Mouse (Mus musculus) layer of hippocampus, postnatal 25 days (tissue): ENCODE measurements around the gene Gnai2. TPM values are rescaled to one million over a fixed set of nuclear protein-coding genes. Genes with fewer than 3 reads are reported as not detected.
A peak's percentile ranks its signal among the peaks of the same experiment; 100 is the strongest.

Source experiments
- DNase-seq, 2 experiments: peaks; one replicate each; pipeline ENCODE4 v3.0.0; 2022; ENCODE audit warnings: mixed read lengths in 2 of 2, low spot score in 1 of 2; ENCODE audit errors: extremely low spot score in 1 of 2
- total RNA-seq, 2 experiments: library from RNA; stranded (reverse); gene quantifications; 2 replicates each; pipeline ENCODE4 v1.2.3; 2021

Gnai2 gene
- total RNA-seq, 2 experiments from 2014 or later = 208 to 223 TPM

DNA sequence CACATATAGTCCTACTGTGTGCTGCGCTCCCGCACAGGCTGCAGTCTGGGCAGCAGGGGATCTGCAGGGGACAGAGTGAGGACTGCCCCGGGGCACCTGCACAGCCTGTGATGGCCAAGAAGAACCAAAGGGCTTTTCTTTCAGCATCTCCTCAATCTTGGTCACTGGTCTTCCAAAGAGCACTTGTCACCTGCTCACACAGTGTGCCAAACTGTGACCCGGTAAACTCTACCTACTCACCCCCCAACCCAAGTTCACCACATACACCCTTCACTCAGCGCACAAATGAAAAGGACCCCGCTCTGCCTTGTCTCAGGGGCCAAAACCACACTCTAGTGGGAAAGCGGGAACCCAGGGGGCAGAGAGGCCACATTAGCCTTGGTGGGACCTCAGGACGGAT is 3.3 kb downstream of the Gnai2 start:
- DNase-seq = no peak

DNA sequence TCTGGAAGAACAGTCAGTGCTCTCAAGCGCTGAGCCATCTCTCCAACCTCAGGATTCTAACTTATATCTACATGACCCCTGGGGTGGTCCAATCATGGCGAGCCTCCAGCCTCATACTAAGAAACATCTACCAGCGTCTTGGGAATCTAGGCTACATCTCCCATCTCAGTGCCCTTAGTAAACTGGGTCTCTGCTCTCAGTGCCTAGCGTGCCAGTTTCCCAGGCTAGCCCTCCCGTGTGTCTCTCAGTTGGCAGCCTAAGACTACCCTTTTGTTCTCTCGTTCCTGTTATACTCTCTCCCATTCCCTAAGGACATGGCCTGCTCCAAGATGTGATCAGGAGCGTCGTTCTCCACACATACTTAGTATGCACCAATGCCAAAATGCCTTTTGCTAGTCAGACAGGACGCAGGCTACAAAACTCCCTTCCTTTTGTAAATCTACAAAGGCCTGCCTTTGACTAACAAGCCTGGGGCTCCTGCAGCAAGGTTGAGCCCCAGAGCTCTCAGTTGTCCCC is 3.8 kb downstream of the Gnai2 start:
- no peak for DNase-seq

DNA sequence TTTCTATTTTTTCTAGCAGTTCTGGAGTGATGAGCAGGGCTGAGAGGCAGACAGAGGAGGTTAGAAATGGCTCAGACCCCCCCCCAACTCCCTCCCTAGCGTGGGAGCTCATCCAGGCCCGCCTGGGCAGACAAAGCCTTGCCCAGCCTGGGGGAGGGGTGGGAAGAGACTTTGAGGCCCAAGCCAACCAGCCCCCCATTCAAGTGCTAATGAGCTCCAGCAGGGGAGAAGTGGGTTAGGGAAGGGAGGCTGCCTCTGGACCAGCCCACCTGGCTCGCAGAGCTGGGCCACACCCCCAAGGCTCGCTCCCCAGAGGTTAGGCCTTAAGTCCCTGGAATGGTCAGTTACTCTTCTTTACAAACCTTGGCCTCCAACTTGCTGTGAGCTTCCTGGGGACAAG is 4.6 kb downstream of the Gnai2 start:
- DNase-seq = no peak

DNA sequence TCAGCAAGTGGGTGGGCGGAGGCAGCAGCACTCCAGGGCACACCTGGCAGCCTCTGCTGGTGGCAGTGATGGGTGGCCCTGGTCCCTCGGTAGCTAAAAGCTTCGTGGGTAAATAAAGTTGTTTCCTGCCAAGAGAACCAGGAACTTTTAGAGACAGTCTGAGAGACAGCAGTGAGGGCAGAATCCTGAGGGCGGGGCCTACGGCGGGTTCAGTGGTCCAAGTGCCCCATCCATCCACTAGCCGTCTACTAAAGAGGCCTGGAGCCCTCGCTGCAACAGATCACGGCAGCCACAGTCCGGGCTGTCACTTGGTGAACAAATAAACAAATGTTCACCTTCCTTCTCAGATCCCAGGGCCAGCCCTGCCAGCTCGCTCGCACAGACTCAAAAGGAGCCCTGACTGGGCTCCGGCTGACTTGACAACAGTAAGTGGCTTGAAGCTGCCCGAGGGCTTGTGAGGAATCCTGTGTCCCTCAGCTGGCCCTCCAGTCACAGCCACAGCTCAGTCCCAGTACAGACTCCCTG is 5.2 kb downstream of the Gnai2 start:
- DNase-seq = no peak

DNA sequence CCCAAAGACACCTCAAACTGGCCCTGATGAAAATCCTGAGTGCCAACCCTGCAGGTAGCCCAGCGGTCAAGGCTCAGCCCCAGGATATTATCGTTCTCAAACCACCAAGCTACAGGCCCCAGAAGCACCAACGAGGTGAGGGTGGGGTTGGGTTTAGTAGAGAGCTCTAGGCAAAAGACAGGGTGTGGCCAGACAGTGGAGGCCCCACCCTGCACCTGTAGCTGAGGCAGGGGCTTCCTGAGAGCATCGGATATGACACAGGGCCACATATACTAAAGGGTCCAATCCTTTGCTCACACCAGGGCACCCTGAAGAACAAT is 5.8 kb downstream of the Gnai2 start:
- no peak for DNase-seq

DNA sequence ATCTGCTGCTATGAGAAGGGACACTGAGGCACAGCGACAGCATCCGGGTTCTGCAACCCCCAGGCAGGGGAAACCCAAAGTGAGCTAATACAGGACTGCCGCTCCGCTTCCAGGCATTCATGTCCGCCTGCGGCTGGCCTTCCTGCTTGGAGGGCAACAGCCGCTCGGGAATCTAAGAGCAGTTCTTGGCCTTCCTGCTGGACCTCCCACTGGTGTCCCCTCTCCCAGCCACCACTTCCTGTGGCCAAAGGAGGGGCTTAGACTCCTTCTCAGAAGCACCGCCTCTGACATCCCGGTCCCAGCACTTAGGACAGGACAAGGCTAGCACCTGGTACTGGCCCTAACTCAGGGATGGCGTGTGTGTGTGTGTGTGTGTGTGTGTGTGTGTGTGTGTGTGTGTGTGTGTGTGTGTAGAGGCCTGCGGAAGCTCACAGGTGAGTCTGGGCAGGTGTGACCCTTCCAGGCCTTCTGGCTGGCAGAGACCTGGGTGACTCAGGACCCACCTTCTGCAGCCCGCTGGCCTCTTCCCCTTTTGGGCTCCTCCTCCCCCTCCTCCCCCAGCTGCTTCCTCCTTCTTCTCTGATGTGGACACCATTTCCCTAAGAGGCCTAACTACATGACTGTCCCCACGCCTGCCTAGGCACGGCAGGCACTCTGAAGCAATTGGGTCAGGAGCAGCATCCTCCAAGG is 6.3 kb downstream of the Gnai2 start:
- DNase-seq = no peak

DNA sequence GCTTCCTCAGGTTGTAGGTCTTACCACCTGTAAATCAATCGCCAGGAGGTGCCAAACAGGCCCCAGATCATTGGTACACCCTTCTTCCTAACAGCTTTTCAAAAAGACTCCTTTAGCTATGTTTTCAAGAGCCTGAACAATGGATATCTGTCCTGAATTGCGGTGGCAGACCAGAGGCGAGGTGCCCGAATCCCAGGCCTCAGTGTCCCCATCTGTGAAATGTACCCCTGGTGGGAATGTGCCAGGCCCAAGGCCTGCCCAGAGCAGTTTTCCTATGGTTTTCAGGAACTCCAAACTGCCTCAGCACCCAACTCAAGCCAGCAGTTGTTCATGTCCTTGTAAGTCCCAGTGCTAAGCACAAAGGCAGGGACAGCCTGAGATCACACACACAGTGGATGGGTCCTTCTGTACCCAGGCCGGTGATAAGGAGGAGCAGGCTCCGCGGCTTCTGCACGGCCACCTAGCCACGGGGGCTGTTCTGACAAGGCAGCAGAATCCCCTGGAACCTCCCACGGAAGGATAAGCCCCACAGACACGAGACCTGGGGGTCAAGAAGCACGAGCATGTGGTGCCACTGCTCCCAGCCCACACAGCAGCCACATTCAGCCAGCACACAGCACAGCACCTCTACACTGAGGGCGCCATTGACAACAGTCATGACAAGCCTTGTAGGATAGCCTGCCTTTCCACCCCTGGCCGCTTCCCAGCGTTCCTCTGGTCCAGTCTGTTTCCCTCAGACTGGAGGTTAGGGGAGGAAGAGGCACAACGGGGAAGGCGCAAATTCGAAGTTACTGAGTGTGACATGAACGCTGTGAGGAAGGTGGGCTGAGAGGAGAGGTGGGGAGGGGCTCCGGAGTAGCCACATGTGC is 7.5 kb downstream of the Gnai2 start:
- no peak for DNase-seq

DNA sequence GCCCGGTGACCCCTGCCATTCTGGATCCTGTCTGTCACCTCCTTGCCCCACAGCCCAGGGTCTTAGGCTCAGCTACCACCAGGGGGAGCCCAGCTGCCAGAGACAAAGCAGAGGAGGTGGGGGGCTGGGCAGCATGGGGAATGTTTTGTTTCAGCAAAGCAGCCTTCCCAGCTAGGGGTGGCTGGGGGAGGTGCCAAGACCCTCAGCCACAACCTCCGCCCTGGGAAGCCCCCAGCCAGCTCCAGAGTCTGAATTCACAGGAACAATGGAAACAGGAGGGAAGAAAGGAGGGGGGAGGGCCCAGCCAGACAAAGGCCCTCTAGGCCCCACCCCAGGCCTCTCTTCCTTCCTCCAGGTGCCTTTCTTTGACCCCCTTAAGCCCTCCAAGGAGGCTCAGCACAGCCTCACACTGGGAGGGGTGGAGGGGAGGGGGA is 8.3 kb downstream of the Gnai2 start:
- peak; percentile 71 to 84 for DNase-seq

DNA sequence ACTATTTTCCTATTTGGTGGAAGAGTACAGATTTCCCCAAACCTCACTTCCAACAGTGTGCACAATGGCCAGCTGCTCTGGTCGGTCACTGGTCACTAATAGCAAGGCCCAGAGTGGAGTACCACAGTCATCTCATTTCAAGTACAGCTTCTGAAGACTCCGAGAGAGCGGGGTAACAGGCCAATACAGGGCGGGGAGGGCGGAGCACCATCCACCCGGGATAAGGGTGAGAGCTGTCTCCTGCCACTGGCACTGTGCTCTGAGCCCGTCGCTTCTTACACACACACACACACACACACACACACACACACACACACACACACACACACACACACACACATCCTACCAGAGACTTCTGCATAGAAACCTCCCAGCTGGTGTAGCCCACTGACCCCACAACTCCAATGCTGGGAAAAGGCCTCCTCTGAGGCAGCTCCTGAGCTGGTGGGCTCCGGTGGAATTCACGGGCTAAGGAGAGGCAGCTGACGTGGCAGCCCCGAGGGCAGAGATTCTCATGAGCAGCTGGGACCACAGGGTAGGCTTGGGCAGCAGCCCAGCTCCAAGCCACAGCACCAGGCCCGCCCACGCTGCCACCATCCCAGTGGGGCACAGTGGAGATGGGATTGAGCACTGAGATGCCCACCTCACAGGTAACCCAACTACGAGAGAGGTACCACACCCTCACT is 8.9 kb downstream of the Gnai2 start:
- DNase-seq = no peak

DNA sequence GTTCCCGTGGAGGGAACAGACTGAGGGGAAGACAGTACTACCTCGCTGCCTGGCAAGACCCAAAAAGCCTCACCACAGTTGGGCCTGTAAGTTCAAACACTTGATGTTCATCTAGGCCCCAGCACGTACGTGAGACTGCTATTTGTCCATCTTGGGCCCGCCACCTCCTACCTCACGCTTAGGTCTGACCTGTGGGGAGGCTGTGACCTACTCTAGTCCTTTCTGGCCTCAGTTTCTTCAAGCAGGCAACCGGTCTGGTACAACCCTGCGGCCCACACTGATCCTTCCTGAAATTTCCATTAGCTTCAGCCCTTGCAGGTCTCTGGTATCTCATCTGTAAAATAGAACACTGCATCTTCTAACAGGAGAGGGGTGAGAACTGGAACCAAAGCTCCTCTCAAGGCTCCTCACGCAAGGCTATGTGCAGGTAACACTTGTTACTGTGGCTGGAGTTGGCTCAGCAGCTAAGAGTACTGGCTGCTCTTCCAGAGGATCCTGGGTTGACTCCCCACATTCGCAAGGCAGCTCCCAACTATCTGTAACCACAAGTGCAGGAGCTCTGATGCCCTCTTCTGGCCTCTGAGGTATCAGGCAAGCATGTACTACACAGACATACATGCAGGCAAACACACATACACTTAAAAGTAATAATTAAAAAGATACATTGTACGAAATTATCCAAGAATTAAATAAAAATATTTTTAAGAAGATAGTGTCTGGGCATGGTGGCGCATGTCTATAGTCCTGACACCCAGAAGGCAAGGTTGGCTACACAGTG is 9.6 kb downstream of the Gnai2 start:
- no peak for DNase-seq

DNA sequence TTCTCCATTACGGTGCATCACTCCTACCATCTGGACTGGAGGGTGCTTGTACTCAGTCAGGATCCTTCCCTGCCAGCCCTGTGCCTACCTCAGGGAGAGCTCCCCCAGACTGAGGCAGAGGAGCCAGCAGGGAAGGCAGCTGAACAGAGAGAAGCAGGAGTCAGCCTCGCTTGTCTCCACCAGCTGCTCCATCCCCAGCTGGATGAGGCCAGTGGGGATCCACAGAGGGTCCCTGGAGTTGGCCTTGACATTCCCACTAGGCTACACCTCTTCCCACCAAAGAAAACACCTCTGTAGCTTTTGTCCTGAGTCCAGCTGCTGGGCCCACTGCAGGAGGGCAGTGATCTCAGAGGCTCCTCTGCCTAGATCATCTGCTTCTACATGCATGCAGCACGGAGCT is 10.2 kb downstream of the Gnai2 start:
- no peak for DNase-seq

DNA sequence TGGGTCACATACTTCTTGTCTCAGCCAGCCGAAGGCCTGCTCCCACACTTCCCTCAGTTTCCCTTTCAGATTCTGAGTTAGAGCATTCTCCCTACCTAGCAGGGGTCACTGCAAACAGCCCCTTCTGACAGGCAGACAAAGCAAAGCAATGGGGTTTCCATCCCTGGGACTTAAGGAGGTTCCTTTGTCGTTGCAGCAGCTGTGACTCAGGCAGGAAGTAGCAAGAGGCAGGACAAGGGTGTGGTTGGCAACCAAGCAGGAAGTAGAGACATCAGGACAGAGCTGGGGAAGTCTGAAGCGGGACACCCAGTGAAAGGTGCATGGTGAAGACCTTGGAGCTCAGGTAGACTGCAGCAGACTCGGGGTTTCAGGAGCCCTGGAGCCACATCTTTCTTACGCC is 10.6 kb downstream of the Gnai2 start:
- no peak for DNase-seq

DNA sequence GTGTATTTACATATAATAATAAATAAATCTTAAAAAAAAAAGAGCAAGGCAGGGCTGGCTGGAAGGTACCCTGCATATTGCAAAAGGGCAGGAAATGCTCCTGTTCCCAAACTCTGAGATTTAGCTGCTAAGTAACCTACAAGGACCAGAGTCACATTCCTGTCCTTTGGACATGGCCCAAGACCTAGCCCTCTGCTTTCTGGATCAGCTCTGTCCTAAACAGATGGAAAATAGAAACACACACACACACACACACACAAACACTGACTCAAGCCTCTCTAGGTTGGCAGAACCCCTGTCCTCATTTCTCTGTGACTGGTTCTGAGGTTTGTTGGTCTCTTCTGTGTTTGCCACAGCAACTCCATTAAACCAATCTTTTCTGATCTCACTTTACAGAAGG is 14.2 kb downstream of the Gnai2 start:
- no peak for DNase-seq

DNA sequence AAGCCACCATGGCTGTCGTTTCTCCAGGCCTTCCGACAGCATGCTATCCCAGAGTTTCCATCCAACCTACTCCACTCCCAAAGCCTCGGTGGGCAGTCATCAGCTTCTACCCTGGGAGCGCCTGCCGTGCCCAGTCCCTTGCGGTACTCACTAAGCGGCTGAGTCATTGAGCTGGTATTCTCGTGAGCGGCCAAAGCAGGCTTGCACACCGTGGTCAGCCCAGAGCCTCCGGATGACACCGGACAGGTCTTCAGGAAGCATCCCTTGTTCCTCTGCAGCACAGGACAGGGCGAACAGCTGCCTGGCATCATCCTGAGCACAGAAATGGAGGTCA is 15.7 kb downstream of the Gnai2 start:
- DNase-seq = no peak

DNA sequence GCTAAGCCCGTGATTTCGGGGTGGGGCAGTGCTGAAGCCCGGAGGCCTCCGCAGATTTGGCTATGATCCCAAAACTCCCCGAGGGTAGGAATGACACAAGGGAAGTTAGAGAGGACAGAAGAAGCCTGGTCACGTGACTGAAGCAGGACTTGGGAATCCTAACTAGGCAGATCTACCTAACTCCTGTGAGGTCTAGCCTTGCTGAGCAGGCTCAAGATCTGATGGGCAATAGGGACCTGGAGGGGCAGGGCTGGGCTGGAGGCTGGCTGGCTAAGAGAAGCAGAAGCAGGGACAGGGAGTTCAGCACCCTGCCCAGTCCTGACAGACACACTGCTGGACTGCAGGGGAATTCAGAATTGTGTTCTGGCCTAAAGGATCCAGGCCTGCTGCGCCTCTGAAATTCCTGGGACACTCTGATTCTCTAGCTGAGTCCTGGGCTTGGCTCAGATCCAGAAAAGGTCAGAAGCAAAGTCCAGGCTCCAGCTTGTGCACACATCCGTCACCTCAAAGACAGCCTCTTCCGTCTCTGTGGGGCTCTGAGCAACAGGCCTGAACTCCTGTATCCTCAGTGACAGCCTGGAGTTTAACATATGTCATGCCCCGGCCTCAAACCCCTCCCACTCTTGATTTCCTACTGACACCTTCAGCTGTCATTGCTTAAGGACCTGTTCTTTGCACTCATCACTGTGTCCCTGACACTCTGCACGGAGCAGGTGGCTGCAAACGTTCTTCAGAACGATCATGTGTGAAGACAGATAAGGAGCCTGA is 16.2 kb downstream of the Gnai2 start:
- DNase-seq = no peak

DNA sequence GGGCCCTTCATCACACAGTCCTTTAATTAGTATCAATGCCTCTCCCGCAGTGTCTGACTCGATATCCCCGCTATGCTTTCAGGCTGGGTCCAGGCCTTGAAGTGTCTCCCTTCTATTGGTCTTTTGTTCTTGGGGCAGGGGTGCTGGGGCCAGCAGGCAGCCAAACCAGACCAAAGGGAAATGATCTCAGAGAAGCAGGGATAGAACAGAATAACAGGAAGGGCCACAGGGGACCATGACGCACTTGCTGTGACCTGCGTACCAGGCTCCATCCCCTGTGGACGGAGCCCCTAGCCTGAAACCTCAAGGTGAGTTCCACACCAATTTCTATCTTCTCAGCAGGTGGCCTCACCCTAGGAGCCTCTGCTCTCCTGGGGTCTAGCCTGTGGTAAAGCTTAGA is 17.1 kb downstream of the Gnai2 start:
- DNase-seq = no peak

DNA sequence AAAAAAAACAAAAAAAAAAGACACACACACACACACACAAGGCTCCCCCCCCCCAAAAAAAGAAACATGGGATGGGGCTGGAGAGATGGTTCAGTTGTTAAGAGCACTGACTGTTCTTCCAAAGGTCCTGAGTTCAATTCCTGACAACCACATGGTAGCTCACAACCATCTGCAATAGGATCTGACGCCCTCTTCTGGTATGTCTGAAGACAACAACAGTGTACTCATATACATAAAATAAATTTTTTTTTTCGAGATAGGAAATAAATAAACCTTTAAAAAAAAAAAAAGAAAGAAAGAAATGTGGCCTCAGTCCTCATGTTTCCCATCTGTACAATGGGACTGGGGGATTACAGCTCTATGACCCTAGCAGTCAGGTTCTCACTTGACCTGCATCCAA is 17.7 kb downstream of the Gnai2 start:
- no peak for DNase-seq

DNA sequence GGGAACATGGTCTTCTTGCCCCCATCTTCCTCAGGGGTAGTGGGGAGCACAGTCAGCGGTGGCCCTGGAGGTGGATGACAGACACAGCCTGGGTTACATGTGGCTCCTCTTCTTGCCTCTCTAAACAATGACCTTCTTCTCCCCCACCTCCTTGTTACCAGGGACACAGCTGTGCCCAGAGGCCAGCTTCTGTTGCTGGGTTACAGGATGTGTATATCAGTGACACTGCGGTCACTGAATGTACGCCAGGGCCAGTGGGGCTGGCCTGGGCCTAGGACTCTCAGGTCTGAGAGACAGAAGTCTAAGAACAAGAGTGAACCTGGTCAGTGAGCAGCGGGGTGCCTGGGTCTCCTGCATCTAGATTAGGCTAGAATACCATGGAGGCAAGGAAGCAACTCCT is 20.1 kb downstream of the Gnai2 start:
- DNase-seq = no peak

DNA sequence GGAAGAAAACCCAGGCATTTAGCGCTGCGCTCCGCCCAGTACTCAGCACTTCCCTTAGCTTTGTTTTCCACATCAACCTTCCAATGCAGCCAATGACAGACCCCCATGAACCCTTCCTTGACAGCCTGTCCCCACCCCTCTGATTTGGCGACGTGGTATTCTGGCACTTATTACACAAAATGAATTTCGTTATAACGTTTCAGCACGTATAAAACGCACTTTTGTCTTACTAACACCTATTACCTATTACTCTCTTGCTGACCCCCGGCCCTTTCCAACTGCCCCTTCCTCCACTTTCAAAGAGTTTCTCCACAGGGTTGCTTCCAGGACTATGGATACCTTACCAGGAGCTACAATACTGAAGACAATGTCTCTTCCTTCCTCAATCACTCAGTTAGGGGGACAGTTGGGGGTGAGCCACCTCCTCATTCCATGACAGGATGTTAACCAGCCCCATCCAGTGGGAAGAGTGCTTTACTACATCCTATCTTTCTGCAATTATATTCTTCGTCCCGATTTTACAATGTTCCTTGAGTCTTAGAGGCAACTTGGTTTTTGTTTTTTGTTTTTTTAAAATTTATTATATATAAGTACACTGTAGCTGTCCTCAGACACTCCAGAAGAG is 22.1 kb downstream of the Gnai2 start:
- DNase-seq = no peak
